Mouse (Mus musculus) subcutaneous adipose tissue, adult 2 months (tissue): ENCODE data around the gene Vmn1r21. TPM values are rescaled to one million over a fixed set of nuclear protein-coding genes. Genes with fewer than 3 reads are reported as not detected.

Experiments used
- polyA plus RNA-seq: library from polyadenylated mRNA; depleted of rRNA; stranded (reverse); fragments of >200 nt; gene quantifications from 2 replicates; pipeline ENCODE4 v1.2.3, GENCODE M21; 2012; ENCODE audit warnings: low replicate concordance; rRNA removed

The Vmn1r21 gene
- not detected in 2 replicates for polyA plus RNA-seq

GRCm38 (mm10) chr6:57850286-57850685 is at the start of gene Vmn1r21:
Gene Vmn1r21, minus strand, starts transcription at chr6:57850343.

GRCm38 (mm10) chr6:57824422-57825258 is 25.5 kb downstream of the Vmn1r21 start, which contains the start of gene Vopp1:
Gene Vopp1, minus strand, starts transcription at chr6:57825159.

Other genes starting within 250 kb of the Vmn1r21 start
- 17.7 and 18.4 TPM in 2 replicates for gene Pyurf, start 158.3 kb downstream of the Vmn1r21 start, polyA plus RNA-seq
- gene Lancl2, start 147.8 kb downstream of the Vmn1r21 start, polyA plus RNA-seq = 5.5 and 8.1 TPM in 2 replicates
- gene Vopp1, start 25.2 kb downstream of the Vmn1r21 start, polyA plus RNA-seq = 5.6 and 20.5 TPM in 2 replicates
- not detected in 2 replicates for gene Vmn1r22, start 57.7 kb upstream of the Vmn1r21 start, polyA plus RNA-seq
- not detected in 2 replicates for gene Vmn1r23, start 76.5 kb upstream of the Vmn1r21 start, polyA plus RNA-seq
- not detected in 2 replicates for gene Vmn1r24, start 111.2 kb upstream of the Vmn1r21 start, polyA plus RNA-seq
- not detected in 2 replicates for gene Vmn1r25, start 130.5 kb upstream of the Vmn1r21 start, polyA plus RNA-seq
- not detected in 2 replicates for gene Vmn1r26, start 164.8 kb upstream of the Vmn1r21 start, polyA plus RNA-seq